Mouse (Mus musculus): ENCODE measurements around the gene Ranbp2.

Gene Ranbp2

DNA sequence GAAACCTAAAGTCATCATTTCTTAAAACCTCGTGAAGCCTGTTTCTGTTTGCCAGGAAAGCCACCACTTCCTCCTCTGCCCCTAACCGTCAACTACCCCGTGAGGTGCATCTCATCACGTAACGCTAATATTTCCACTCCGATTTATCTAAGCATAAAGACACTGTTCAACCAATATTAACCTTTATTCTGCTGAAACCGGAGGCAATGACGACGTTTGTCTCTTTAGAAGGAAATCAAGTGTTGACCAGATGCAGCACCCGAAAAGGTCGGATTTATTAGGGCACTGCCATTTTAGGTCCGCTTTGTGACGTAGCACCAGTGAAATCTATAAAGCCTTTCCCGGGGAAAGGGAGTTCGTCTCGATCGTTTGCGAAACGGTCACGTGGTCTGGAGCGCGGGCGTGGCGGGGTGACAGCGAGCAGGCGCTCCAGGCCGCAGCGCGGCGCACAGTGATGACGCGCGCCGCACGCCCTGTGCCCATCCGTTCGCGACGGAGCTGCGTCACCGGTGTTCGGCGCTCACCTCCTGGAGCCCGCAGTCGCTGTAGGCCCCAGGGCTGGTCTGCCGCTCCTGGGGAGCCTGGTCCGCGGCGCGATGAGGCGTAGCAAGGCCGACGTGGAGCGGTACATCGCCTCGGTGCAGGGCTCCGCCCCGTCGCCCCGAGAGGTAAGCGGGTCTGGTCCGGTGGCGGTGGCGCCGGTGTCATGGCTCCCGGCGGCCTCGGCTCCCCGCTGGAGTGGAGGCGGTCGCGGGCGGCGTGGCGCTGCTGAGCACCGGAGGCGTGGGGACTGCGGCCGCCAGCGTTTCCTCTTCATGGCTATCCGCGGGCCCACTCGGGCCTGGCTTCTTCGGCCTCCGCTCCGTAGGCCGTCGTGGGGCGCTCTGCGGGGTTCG is at the start of gene Ranbp2:
TSS of gene Ranbp2 (plus strand) at position 537 of the 896 bp plus-strand sequence.
- peak; percentile 97 to 98 for DNase-seq (ENCODE audit: low spot score in 2 of 2)

GRCm38 (mm10) chr10:58398941-58399340 is 47.8 kb upstream of the Ranbp2 start:
- DNase-seq (ENCODE audit: low spot score in 2 of 2) = no peak

DNA sequence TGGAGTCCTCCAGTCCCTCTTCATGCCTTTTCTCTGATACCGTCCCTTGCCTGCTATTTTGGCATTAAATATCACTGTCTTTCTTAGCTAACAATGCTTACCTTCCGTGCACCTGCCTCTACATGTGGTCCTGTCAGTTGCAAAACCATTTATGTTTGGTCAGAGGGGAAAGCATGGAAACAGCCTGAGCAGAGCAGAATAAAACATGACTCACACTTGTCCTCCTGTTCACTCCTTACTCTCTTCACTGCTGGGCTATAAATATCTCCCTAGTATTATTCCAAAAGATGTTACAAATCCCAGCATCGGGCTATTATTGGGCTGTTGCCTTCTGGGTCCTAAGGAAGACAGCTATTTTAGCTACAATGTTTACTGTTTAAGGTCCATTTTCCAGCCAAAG is 44.9 kb upstream of the Ranbp2 start:
- no peak for DNase-seq (ENCODE audit: low spot score in 2 of 2)

GRCm38 (mm10) chr10:58404639-58405038 is 42.1 kb upstream of the Ranbp2 start:
- no peak for DNase-seq (ENCODE audit: low spot score in 2 of 2)

DNA sequence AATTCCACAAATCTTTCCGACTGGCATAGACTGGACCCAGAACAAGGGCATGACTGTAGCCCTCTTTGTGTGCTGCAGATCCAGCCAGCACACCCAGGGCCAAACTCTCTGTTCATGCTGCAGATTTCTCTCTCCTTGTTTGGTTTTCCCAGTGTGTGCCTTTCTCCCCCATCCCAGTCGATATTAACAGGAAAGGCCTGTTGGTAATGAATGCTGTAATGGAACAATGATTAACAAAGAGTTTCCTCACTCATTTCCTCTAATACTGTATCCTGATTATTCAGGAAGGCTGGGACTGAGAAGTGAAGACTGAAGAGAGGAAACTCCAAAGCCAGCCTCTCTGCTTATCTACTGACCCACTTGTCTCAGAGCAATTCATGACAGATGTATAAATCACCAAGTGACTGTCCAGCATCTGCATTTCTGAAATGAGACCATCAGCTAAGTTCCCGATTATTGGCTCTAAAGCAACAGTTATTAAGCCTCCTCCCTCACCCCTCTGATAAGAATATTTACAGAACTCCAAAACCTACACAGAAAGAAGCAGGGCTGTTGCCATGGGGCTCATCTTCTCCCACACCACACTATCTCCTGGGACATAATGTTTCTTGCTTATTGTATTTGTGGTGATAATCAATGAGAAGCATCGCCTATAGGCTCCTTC is 41.3 kb upstream of the Ranbp2 start:
- DNase-seq (ENCODE audit: low spot score in 2 of 2) = no peak

DNA sequence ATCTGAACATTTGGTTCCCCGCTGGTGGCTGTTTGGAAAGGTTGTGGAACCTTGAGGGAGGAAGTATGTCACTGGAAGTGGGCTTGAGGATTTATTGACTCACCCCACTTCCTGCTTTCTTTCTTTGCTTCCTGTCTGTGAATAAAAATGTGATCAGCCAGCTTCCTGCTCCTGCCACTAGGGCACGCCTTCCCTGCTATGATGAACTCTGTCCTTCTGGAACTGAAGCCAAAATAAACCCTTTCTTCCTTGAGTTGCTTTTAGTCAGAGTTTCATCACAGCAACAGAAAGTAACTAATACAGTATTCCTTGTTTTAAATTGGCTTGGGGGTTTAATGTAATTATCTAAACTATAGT is 40.8 kb upstream of the Ranbp2 start:
- no peak for DNase-seq (ENCODE audit: low spot score in 2 of 2)

DNA sequence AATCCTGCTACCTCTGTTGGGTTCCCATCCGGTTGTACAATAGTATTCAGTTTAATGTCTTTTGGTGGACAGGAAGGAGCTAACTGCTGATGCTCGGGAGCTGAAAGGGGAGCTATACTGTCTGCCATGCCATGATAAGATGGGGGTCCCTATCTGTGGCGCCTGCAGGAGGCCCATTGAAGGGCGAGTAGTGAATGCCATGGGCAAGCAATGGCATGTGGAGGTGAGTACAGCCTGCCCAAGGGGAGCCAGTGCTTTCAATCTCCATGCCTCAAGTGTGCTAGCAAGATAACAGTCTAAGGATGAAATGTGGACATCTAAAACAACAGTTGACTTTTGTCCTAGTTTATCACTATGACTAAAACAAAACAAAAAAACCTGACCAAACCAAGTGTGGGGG is 34.4 kb upstream of the Ranbp2 start:
- no peak for DNase-seq (ENCODE audit: low spot score in 2 of 2)

- no peak for DNase-seq (ENCODE audit: low spot score in 2 of 2)
Measured at GRCm38 (mm10) chr10:58412852-58413251, 33.9 kb upstream of the Ranbp2 start.

DNA sequence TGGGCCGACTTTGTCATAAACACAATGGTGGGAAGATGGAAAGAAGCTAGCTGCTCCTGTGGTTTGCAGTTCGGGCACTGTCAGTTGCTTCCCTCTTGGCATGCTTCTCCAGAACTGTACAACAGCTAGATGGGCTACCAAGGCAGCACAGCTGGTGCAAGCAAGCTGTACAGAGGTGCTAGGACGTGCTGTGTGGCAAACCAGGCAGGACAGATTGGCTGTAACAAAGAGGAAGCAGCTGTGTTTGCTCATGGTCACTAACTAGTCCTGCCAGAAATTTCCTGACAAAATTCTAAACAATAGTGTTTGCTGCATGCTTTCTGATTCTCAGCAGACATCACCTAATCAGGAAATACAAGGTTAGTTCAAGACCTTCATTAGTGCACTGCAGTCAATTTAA is 30.0 kb upstream of the Ranbp2 start:
- no peak for DNase-seq (ENCODE audit: low spot score in 2 of 2)

- DNase-seq (ENCODE audit: low spot score in 2 of 2) = no peak
Measured at GRCm38 (mm10) chr10:58418290-58418971, 28.3 kb upstream of the Ranbp2 start.

DNA sequence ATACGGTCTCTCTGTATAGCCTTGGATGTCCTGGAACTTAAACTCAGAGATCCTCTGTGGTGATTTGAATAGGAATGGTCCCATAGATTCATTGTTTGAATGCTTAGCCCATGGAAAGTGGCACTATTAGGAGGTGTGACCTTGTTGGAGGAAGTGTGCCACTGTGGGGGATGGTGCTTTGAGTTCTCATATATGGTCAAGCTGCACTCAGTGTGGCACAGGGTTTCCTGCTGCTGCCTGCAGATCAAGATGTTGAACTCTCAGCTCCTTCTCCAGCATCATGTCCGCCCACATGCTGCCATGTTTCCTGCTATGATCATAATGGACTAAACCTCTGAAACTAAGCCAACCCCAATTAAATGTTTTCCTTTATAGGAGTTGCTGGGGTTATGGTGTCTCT is 18.8 kb upstream of the Ranbp2 start:
- no peak for DNase-seq (ENCODE audit: low spot score in 2 of 2)

GRCm38 (mm10) chr10:58445850-58446249 is 870 bp upstream of the Ranbp2 start:
- no peak for DNase-seq (ENCODE audit: low spot score in 2 of 2)

GRCm38 (mm10) chr10:58447280-58447781 is 611 bp downstream of the Ranbp2 start:
- DNase-seq (ENCODE audit: low spot score in 2 of 2) = no peak

GRCm38 (mm10) chr10:58451575-58451974 is 4.9 kb downstream of the Ranbp2 start:
- no peak for DNase-seq (ENCODE audit: low spot score in 2 of 2)

GRCm38 (mm10) chr10:58452185-58452584 is 5.5 kb downstream of the Ranbp2 start:
- no peak for DNase-seq (ENCODE audit: low spot score in 2 of 2)

GRCm38 (mm10) chr10:58459896-58460295 is 13.2 kb downstream of the Ranbp2 start:
- DNase-seq (ENCODE audit: low spot score in 2 of 2) = no peak

- no peak for DNase-seq (ENCODE audit: low spot score in 2 of 2)
Measured at GRCm38 (mm10) chr10:58477086-58477755, 30.5 kb downstream of the Ranbp2 start.

- DNase-seq (ENCODE audit: low spot score in 2 of 2) = no peak
Measured at GRCm38 (mm10) chr10:58478071-58478578, 31.4 kb downstream of the Ranbp2 start.

- DNase-seq (ENCODE audit: low spot score in 2 of 2) = no peak
Measured at GRCm38 (mm10) chr10:58479954-58480490, 33.3 kb downstream of the Ranbp2 start.

DNA sequence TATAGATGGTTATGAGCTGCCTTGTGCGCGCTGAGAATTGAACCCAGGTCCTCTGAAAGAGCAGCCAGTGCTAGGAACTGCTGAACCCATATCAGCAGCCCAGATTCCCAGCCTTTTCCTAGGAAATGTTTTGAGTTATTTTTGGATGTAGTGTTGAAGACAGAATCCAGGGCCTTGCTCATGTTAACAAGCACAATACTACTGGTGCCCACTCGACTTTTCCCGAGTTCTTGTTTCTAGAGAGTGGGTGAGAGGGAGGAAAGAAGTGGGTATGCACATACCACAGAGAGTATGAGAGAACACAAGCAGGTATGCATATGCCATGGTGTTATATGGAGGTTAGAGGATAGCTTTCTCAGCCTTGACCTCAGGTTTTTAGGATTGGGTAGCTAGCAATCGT is 44.3 kb downstream of the Ranbp2 start:
- no peak for DNase-seq (ENCODE audit: low spot score in 2 of 2)

DNA sequence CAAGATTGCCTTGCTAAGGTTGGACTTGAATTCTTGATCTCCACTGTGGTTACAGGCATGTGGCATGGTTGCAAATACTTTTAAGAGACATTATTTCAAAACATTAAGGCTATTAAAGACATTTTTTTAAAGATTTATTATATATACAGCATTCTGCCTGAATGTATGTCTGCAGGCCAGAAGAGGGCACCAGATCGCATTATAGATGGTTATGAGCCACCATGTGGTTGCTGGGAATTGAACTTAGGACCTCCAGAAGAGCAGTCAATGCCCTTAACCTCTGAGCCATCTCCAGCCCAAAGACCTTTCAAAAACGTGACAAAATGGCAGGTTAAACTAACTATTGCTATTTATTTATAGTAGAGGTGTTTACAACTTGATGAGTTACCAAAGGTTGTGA is 48.9 kb downstream of the Ranbp2 start:
- DNase-seq (ENCODE audit: low spot score in 2 of 2) = no peak
